Mouse (Mus musculus): ENCODE results near the gene Fignl2. TPM values are rescaled to one million over a fixed set of nuclear protein-coding genes. Genes with fewer than 3 reads are reported as not detected.

The Fignl2 gene
- polyA plus RNA-seq, 1 experiment from 2014 or later: 0.26 TPM

DNA sequence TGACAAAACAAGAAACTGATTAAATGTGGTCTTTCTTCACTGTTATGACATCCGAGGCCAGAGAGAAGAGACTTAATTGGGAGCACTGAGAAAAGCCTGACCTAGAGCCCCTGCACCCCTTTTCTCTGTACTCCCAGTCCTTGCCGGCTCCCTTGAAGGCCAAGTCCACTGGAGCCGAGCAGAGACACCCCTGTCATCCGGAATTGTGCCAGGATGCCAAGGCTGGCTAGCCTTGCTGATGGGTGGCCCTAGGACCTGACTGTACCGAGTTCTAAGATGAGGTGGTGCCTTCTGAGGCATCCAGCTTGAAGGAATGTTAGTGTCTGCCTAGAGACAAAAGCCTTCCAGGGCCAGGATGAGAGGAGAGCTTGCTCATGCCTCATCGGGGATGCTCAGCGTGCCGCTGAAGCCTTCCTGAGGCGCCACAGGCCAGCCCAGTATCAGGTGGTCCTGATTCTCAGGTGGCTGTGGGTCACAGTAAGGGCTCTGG is 1.7 kb upstream of the Fignl2 start:
- H3K36me3 ChIP-seq (ENCODE audit: control insufficient read depth, insufficient read depth, low read length): no peaks in the 10 kb centered on the region
- H3K27me3 ChIP-seq (ENCODE audit: control insufficient read depth, insufficient read depth, low read length): peaks cover 23% of the 10 kb centered on the region
- H3K27ac ChIP-seq (replicated peaks in 1 of 2; ENCODE audit: control insufficient read depth in 1 of 2, insufficient read depth in 1 of 2, low read depth in 2 of 2, low read length in 2 of 2): no peak overlapping the region
- H3K4me2 ChIP-seq (ENCODE audit: low read length): no peak overlapping the region
- no peaks in the 10 kb centered on the region for H3K9me3 ChIP-seq (ENCODE audit: control insufficient read depth, low read length)
- 83% methylated on average over 9 of the region's 9 CpGs for WGBS
- peaks cover 10 to 31% of the 10 kb centered on the region in 2 experiments; a peak in 3 of 4 replicates for H3K4me1 ChIP-seq (ENCODE audit: control insufficient read depth in 2 of 2, insufficient read depth in 2 of 2, low read length in 2 of 2)
- ATAC-seq (ENCODE audit: insufficient number of reproducible peaks, insufficient read depth, low FRiP score, low read depth): no peak
- H3K4me3 ChIP-seq (ENCODE audit: control insufficient read depth in 1 of 2, insufficient read depth in 1 of 2, low read depth in 1 of 2, low read length in 2 of 2): no peak overlapping the region
- H3K9ac ChIP-seq (ENCODE audit: low read length): no peak overlapping the region

- Histone ChIP-seq H3K4me3 (ENCODE audit: control insufficient read depth in 1 of 2, insufficient read depth in 1 of 2, low read depth in 1 of 2, low read length in 2 of 2) (peak overlapping the region; percentile 64 to 69), H3K9me3 (ENCODE audit: control insufficient read depth, low read length) (no peaks in the 10 kb centered on the region), H3K9ac (ENCODE audit: low read length) (peak overlapping the region; percentile 83), H3K27ac (replicated peaks in 1 of 2; ENCODE audit: control insufficient read depth in 1 of 2, insufficient read depth in 1 of 2, low read depth in 2 of 2, low read length in 2 of 2) (peak overlapping the region; percentile 67 to 68; a peak in 3 of 4 replicates), H3K36me3 (ENCODE audit: control insufficient read depth, insufficient read depth, low read length) (no peaks in the 10 kb centered on the region), H3K4me2 (ENCODE audit: low read length) (peak overlapping the region; percentile 79), H3K4me1 (ENCODE audit: control insufficient read depth in 2 of 2, insufficient read depth in 2 of 2, low read length in 2 of 2) (peaks cover 10 to 32% of the 10 kb centered on the region in 2 experiments; a peak in 3 of 4 replicates), H3K27me3 (ENCODE audit: control insufficient read depth, insufficient read depth, low read length) (peaks cover 23% of the 10 kb centered on the region)
- ATAC-seq (ENCODE audit: insufficient number of reproducible peaks, insufficient read depth, low FRiP score, low read depth): peak; percentile 64
- 1% methylated on average over 30 of the region's 30 CpGs for WGBS
Measured at GRCm38 (mm10) chr15:101078731-101079156, 377 bp upstream of the Fignl2 start.

DNA sequence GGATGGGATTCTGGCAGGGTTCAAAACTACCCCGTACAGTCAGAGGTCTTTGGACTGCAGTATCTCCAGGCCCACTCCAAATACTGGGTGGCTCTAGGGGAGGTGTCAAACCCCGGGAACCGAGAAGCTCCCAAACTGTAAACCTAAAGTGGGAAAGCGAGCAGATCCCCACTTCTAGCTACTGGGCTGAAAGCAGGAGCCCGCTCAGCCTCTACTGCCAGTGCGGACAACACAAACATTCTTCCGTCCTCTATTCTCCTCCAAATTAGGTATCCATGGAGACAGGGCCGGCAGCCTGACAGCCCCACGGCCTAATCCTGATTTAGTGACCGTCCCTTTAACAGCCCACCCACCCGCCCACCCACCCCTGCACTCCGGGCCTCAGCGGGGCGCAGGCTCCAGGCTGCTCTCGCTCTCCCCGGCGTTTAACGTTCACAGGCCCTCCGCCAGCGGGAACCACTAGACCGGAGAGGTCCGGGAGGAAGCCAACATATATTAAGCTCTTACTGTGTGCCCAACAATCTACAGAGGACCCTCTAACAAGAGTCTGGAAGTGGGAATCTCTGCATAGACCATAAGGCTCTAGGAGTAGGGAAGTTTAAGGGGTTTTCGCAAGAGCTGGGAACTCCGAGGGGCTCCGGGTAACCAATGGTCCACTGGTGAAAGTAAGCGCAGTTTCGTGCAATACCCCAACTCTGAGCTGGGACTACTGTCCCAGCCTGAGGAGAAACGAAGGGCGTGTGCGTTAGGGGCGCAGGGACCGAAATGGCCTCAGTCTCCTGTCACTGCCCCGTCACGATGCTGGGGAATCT is 1.2 kb downstream of the Fignl2 start:
- 1% methylated on average over 34 of the region's 34 CpGs for WGBS
- H3K27ac ChIP-seq (replicated peaks in 1 of 2; ENCODE audit: control insufficient read depth in 1 of 2, insufficient read depth in 1 of 2, low read depth in 2 of 2, low read length in 2 of 2): peak overlapping the region; percentile 16 to 68; a peak in 1 of 4 replicates
- peak overlapping the region; percentile 83 for H3K9ac ChIP-seq (ENCODE audit: low read length)
- peaks cover 23% of the 10 kb centered on the region for H3K27me3 ChIP-seq (ENCODE audit: control insufficient read depth, insufficient read depth, low read length)
- H3K36me3 ChIP-seq (ENCODE audit: control insufficient read depth, insufficient read depth, low read length): no peaks in the 10 kb centered on the region
- H3K9me3 ChIP-seq (ENCODE audit: control insufficient read depth, low read length): no peaks in the 10 kb centered on the region
- ATAC-seq (ENCODE audit: insufficient number of reproducible peaks, insufficient read depth, low FRiP score, low read depth): no peak
- peak overlapping the region; percentile 66 to 69 for H3K4me3 ChIP-seq (ENCODE audit: control insufficient read depth in 1 of 2, insufficient read depth in 1 of 2, low read depth in 1 of 2, low read length in 2 of 2)
- peaks cover 10 to 32% of the 10 kb centered on the region in 2 experiments; a peak in 3 of 4 replicates for H3K4me1 ChIP-seq (ENCODE audit: control insufficient read depth in 2 of 2, insufficient read depth in 2 of 2, low read length in 2 of 2)
- H3K4me2 ChIP-seq (ENCODE audit: low read length): peak overlapping the region; percentile 79

- H3K9ac ChIP-seq (ENCODE audit: low read length): peak overlapping the region; percentile 83; the same call in 1 of the 2 replicates
- no peak for ATAC-seq (ENCODE audit: insufficient number of reproducible peaks, insufficient read depth, low FRiP score, low read depth)
- no peak overlapping the region for H3K27ac ChIP-seq (replicated peaks in 1 of 2; ENCODE audit: control insufficient read depth in 1 of 2, insufficient read depth in 1 of 2, low read depth in 2 of 2, low read length in 2 of 2)
- H3K27me3 ChIP-seq (ENCODE audit: control insufficient read depth, insufficient read depth, low read length): peaks cover 23% of the 10 kb centered on the region
- H3K4me2 ChIP-seq (ENCODE audit: low read length): peak overlapping the region; percentile 79
- H3K36me3 ChIP-seq (ENCODE audit: control insufficient read depth, insufficient read depth, low read length): no peaks in the 10 kb centered on the region
- H3K4me1 ChIP-seq (ENCODE audit: control insufficient read depth in 2 of 2, insufficient read depth in 2 of 2, low read length in 2 of 2): peaks cover 10 to 32% of the 10 kb centered on the region in 2 experiments; a peak in 3 of 4 replicates
- H3K4me3 ChIP-seq (ENCODE audit: control insufficient read depth in 1 of 2, insufficient read depth in 1 of 2, low read depth in 1 of 2, low read length in 2 of 2): peak overlapping the region; percentile 8 to 69; a peak in 2 of 4 replicates
- H3K9me3 ChIP-seq (ENCODE audit: control insufficient read depth, low read length): no peaks in the 10 kb centered on the region
- 17% methylated on average over 26 of the region's 26 CpGs for WGBS
Measured at GRCm38 (mm10) chr15:101076071-101077000, 2.0 kb downstream of the Fignl2 start.

DNA sequence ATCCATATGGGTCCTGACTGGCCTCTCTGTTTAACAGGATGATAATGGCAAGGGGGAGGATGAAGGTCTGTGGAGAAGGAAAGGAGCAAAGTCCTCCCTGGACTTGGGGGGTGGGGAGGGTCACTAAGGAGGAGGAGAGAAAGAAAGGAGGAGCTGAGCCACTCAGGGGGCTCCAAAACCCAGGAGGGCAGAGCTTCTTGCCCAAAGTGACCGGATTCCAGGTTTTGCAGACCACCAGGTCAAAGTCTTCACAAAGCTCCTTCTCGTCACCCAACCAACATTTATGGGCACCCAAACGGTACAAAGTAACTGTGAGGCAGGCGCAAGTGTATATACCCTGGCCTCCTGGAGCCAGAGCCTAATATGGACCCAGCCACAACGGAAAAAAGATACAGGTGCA is 2.7 kb downstream of the Fignl2 start:
- H3K27ac ChIP-seq (replicated peaks in 1 of 2; ENCODE audit: control insufficient read depth in 1 of 2, insufficient read depth in 1 of 2, low read depth in 2 of 2, low read length in 2 of 2): no peak overlapping the region
- no peak for ATAC-seq (ENCODE audit: insufficient number of reproducible peaks, insufficient read depth, low FRiP score, low read depth)
- H3K4me1 ChIP-seq (ENCODE audit: control insufficient read depth in 2 of 2, insufficient read depth in 2 of 2, low read length in 2 of 2): peaks cover 12 to 28% of the 10 kb centered on the region in 2 experiments; a peak in 3 of 4 replicates
- 68% methylated on average over 5 of the region's 5 CpGs for WGBS
- no peak overlapping the region for H3K4me3 ChIP-seq (ENCODE audit: control insufficient read depth in 1 of 2, insufficient read depth in 1 of 2, low read depth in 1 of 2, low read length in 2 of 2)
- no peaks in the 10 kb centered on the region for H3K36me3 ChIP-seq (ENCODE audit: control insufficient read depth, insufficient read depth, low read length)
- H3K9ac ChIP-seq (ENCODE audit: low read length): no peak overlapping the region
- H3K4me2 ChIP-seq (ENCODE audit: low read length): no peak overlapping the region
- H3K27me3 ChIP-seq (ENCODE audit: control insufficient read depth, insufficient read depth, low read length): peaks cover 23% of the 10 kb centered on the region
- no peaks in the 10 kb centered on the region for H3K9me3 ChIP-seq (ENCODE audit: control insufficient read depth, low read length)

DNA sequence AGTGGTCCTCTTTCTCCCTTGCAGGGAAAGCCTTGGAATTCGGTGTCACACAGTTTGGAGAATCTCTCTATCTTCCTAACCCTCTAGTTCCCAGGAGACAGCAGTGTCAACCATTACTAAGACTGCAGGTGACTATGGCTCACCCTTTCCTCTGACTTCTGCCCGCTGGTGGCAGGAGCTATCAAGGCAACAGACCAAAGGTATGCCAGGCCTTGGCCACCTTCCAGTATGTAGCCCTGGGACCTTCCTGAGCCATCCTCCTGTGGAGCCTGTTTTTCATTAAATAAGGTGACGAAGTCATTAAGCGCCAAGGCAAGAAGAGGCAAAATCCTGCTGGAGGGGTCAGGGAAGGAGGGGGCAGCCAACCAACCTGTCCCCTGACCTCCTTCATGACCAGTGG is 3.2 kb downstream of the Fignl2 start:
- Histone ChIP-seq H3K4me1 (ENCODE audit: control insufficient read depth in 2 of 2, insufficient read depth in 2 of 2, low read length in 2 of 2) (peaks cover 12 to 28% of the 10 kb centered on the region in 2 experiments; a peak in 3 of 4 replicates), H3K36me3 (ENCODE audit: control insufficient read depth, insufficient read depth, low read length) (no peaks in the 10 kb centered on the region), H3K9me3 (ENCODE audit: control insufficient read depth, low read length) (no peaks in the 10 kb centered on the region), H3K9ac (ENCODE audit: low read length) (no peak overlapping the region), H3K4me3 (ENCODE audit: control insufficient read depth in 1 of 2, insufficient read depth in 1 of 2, low read depth in 1 of 2, low read length in 2 of 2) (no peak overlapping the region), H3K4me2 (ENCODE audit: low read length) (no peak overlapping the region), H3K27me3 (ENCODE audit: control insufficient read depth, insufficient read depth, low read length) (peaks cover 23% of the 10 kb centered on the region), H3K27ac (replicated peaks in 1 of 2; ENCODE audit: control insufficient read depth in 1 of 2, insufficient read depth in 1 of 2, low read depth in 2 of 2, low read length in 2 of 2) (no peak overlapping the region)
- no peak for ATAC-seq (ENCODE audit: insufficient number of reproducible peaks, insufficient read depth, low FRiP score, low read depth)
- WGBS: 70% methylated on average over 4 of the region's 4 CpGs

- Histone ChIP-seq H3K27ac (replicated peaks in 1 of 2; ENCODE audit: control insufficient read depth in 1 of 2, insufficient read depth in 1 of 2, low read depth in 2 of 2, low read length in 2 of 2) (no peak overlapping the region), H3K27me3 (ENCODE audit: control insufficient read depth, insufficient read depth, low read length) (peaks cover 26% of the 10 kb centered on the region)
- 75% methylated on average over 5 of the region's 5 CpGs for WGBS
Measured at GRCm38 (mm10) chr15:101074067-101074466, 4.3 kb downstream of the Fignl2 start.

More at GRCm38 (mm10) chr15:101074067-101074466, 4.3 kb downstream of the Fignl2 start:
- Histone ChIP-seq H3K4me1 (ENCODE audit: control insufficient read depth in 2 of 2, insufficient read depth in 2 of 2, low read length in 2 of 2) (peaks cover 11 to 28% of the 10 kb centered on the region in 2 experiments; a peak in 3 of 4 replicates), H3K4me2 (ENCODE audit: low read length) (no peak overlapping the region), H3K9me3 (ENCODE audit: control insufficient read depth, low read length) (no peaks in the 10 kb centered on the region), H3K36me3 (ENCODE audit: control insufficient read depth, insufficient read depth, low read length) (no peaks in the 10 kb centered on the region), H3K4me3 (ENCODE audit: control insufficient read depth in 1 of 2, insufficient read depth in 1 of 2, low read depth in 1 of 2, low read length in 2 of 2) (no peak overlapping the region), H3K9ac (ENCODE audit: low read length) (no peak overlapping the region)
- no peak for ATAC-seq (ENCODE audit: insufficient number of reproducible peaks, insufficient read depth, low FRiP score, low read depth)

All from heart, embryonic 14.5 days (tissue).